Mouse (Mus musculus) forebrain, embryonic 13.5 days (tissue): ENCODE data around the gene Ankrd42. TPM values are rescaled to one million over a fixed set of nuclear protein-coding genes. Genes with fewer than 3 reads are reported as not detected.

Experiments used
- ATAC-seq: fragments of 200-750 bp; cut with Nextera tagmentation; 2 replicates; pipeline ENCODE4 v1.8.0; 2017
- H3K27ac ChIP-seq: fragments of 300-500 bp; sonication (generic); 2 replicates; pipeline ENCODE4 v1.5.1; 2015; ENCODE audit warnings: inconsistent platforms, mild to moderate bottlenecking, moderate library complexity
- H3K27me3 ChIP-seq: fragments of 300-500 bp; sonication (generic); 2 replicates; pipeline ENCODE4 v1.6.1; 2015; ENCODE audit warnings: mild to moderate bottlenecking, inconsistent platforms
- H3K36me3 ChIP-seq: fragments of 300-500 bp; sonication (generic); 2 replicates; pipeline ENCODE4 v1.6.1; 2015; ENCODE audit warnings: mild to moderate bottlenecking, inconsistent platforms; ENCODE audit not compliant: poor library complexity, severe bottlenecking
- H3K4me1 ChIP-seq: fragments of 300-500 bp; sonication (generic); 2 replicates; pipeline ENCODE4 v1.6.1; 2015; ENCODE audit warnings: inconsistent platforms
- H3K4me2 ChIP-seq: fragments of 300-500 bp; sonication (generic); 2 replicates; pipeline ENCODE4 v1.6.1; 2015; ENCODE audit warnings: inconsistent platforms, mild to moderate bottlenecking, moderate library complexity
- H3K4me3 ChIP-seq: fragments of 300-500 bp; sonication (generic); 2 replicates; pipeline ENCODE4 v1.5.1; 2015; ENCODE audit warnings: mild to moderate bottlenecking, inconsistent platforms
- H3K9ac ChIP-seq: fragments of 300-500 bp; sonication (generic); 2 replicates; pipeline ENCODE4 v1.6.1; 2015; ENCODE audit warnings: mild to moderate bottlenecking, inconsistent platforms
- H3K9me3 ChIP-seq: fragments of 300-500 bp; sonication (generic); replicated peaks from 2 replicates; pipeline ENCODE4 v1.6.1; 2016; ENCODE audit warnings: inconsistent platforms
- WGBS: fragments of 180-500 bp; shearing (Covaris S2); methylation state at CpG from one replicate; pipeline ENCODE4 v1.1.7; 2015; 5-methylcytosine and 5-hydroxymethylcytosine counted together
- polyA plus RNA-seq: library from polyadenylated mRNA; unstranded; fragments of >200 nt; fragmentation: Nextera tagmentation; extraction: Ambion mirVana; gene quantifications from 2 replicates; pipeline ENCODE4 v1.2.1, GENCODE M21; 2015

Ankrd42 gene
- polyA plus RNA-seq: 10.9 and 15.6 TPM in 2 replicates

DNA sequence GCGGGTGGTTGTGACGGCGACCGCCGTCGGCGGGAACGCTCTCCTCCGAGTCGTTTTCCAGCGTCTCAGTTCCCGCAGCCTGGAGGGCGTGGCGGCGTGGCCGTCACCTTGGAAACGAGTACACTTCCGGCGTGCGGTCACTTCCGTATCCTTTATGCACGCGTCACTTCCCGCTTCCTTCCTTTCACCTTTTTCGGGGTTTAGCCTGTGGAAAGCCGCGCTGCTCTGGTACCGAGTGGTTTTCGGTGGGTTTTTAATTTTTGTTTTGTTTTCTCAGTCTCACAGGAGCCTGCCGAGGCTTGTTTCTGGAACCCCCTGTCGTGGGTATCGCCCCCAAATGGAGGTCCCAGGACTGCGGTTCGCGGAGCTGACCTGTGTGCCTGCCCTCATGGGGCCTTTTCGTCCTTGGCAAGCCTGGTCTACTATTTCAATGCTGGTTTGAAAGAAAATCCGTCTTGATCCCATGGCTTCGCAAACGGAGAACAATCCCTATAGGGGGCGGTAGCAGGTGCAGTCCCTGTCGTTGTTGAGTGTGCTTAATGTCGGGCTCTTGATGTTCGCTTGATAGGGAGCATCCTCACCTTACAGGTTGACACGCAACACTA is at the start of gene Ankrd42:
TSS of gene Ankrd42 (minus strand) at position 122 of the 605 bp plus-strand sequence.
- ATAC-seq: peak; percentile 99
- WGBS: under 1% methylated on average over 44 of the region's 44 CpGs

DNA sequence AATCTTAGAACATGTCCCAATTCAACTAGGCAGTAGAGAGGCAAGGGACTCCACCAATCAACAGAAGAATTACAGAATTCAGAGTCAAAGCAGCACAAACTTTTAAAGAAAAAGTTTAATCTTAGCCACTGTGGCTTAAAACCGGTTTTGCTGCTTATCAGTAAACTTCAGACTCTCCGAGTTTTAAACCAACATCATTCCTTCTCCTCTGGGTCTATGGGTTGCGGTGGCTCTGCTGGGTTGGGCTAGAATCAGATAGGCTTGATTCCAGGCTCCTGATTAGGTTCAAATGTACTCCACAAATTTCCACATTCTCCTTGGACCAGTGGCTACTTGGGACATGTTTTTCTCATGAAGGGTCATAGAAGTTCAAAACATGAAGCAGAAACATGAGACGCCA is 40.4 kb upstream of the Ankrd42 start:
- ATAC-seq: no peak
- Histone ChIP-seq H3K4me3 (no peak overlapping the region), H3K4me1 (no peaks in the 10 kb centered on the region), H3K9me3 (no peaks in the 10 kb centered on the region), H3K27me3 (no peaks in the 10 kb centered on the region), H3K9ac (no peak overlapping the region), H3K36me3 (no peaks in the 10 kb centered on the region), H3K4me2 (no peak overlapping the region), H3K27ac (no peak overlapping the region)
- WGBS: 82% methylated on average over 4 of the region's 4 CpGs

More for the DNA sequence above, at the start of gene Ankrd42:
- peaks cover 25% of the 10 kb centered on the region for H3K4me1 ChIP-seq
- H3K36me3 ChIP-seq: peaks cover 12% of the 10 kb centered on the region; the same call in 1 of the 2 replicates
- 0 out of 2 replicates have a peak, but pooled peaks cover 3% of the 10 kb centered on the region for H3K27me3 ChIP-seq
- peak within 1 kb of the TSS; percentile 97 for H3K4me2 ChIP-seq
- peak within 1 kb of the TSS; percentile 91 for H3K4me3 ChIP-seq
- H3K27ac ChIP-seq: peak within 1 kb of the TSS; percentile 79
- peak within 1 kb of the TSS; percentile 85 for H3K9ac ChIP-seq
- no peaks in the 10 kb centered on the region for H3K9me3 ChIP-seq

DNA sequence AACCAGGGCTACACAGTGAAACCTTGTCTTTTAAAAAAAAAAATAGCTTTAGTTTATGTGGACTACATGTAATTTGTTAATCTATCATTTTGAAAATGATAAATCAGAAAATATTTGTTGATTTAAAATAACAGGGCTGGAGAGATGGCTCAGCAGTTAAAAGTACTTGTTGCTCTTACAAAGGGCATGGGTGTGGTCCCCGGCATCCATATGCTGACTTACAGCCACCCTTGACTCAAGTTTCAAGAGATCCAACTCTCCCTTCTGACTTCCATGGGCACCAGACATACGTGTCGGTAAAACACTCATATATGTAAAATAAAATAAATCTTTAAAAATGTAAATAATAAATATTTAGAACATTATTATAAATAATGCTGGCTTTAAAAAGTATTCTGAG is 38.2 kb upstream of the Ankrd42 start:
- no peak overlapping the region for H3K4me2 ChIP-seq
- H3K27me3 ChIP-seq: no peaks in the 10 kb centered on the region
- H3K4me3 ChIP-seq: no peak overlapping the region
- H3K36me3 ChIP-seq: no peaks in the 10 kb centered on the region
- H3K9ac ChIP-seq: no peak overlapping the region
- H3K4me1 ChIP-seq: no peaks in the 10 kb centered on the region
- WGBS: 93% methylated on average over 3 of the region's 3 CpGs
- H3K9me3 ChIP-seq: no peaks in the 10 kb centered on the region
- no peak for ATAC-seq
- H3K27ac ChIP-seq: no peak overlapping the region

DNA sequence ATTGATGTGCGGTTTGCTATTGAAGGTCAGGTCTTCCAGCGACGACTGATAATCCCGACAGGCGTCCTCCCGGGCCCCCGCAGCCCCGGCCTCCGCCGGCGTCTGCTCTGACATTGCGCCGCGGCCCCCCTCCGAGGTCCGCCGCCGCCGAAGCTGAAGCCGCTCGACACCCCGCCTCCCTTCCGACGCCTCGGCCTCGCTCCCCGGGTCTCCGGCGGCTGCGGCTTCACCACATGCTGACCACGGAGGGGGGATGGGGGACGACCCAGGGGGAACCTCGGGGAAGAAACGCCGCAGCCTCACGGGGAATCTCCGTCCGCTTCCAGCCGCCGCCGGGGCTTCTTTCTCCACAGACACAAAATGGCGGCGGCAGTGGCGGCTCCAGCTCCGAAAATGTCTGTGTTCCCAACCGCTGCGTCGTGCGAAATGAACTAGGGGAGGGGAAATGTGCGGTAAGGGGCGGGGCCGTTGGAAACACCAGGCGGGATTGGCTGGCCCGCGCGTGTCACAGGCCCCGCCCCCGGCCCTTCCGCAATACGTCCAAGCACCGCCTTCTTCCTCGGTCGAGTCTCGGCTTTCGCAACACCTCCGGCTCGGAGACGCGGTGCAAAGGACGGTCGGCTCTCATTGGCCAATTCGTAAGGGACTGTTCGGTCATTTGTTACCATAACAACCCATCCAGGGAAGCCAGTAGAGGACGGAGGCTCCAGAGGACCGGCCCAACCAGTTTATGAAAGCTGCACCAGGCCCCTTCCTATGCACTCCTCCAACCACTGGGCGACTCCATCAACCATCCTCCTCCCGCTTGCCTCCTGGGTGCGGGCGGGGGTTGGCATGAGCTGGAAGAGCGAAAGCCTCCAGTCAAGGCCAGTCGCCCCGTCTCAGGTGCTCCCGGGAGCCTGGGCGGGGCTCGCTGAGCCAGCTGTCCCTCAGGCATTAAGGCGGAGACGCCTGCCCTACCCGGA is 32.8 kb upstream of the Ankrd42 start, which contains the start of gene Pcf11:
TSS of gene Pcf11 (minus strand) at position 428 of the 965 bp plus-strand sequence.
- WGBS: under 1% methylated on average over 87 of the region's 88 CpGs
- H3K9ac ChIP-seq: peak within 1 kb of the TSS; percentile 97
- H3K27me3 ChIP-seq: no peaks in the 10 kb centered on the region
- no peaks in the 10 kb centered on the region for H3K9me3 ChIP-seq
- H3K27ac ChIP-seq: peak within 1 kb of the TSS; percentile 97
- peak; percentile 98 for ATAC-seq
- peak within 1 kb of the TSS; percentile 99 for H3K4me3 ChIP-seq
- H3K4me1 ChIP-seq: peaks cover 20% of the 10 kb centered on the region
- peaks cover 7% of the 10 kb centered on the region; the same call in 1 of the 2 replicates for H3K36me3 ChIP-seq
- peak within 1 kb of the TSS; percentile 80 for H3K4me2 ChIP-seq

DNA sequence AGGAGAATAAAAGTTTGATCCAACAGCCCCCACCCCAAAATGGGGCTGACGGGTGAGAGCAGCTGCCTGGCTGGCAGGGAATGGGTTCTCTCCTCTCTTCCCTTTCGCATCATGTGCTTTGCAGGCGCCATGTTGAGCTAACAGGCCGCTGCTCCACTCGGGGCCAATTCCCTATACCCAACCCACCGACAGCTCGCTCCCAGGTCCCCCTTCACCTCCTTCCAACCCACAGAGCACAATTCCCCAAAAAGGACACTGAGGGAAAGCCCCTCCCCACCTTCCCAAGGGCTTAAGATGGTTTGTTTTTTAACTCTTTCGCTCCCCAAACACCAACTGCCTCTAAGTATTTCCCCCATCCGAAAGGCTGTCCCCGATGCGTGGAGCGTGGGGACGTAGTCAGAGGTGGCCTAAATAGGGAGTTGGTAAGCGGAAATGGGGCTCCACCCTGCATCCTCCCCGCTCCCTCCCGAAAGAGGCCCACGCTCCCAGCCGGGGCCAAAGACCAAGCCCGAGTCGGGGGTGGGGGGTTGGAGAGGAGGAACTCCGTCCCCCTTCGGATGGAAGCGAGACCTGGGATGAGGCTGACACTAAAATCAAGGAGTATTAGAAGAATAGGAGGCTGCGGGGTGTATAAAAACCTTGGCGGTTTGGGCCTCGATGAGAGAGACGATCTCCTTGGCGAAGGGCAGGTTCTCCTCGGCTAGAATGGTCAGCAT is 32.0 kb upstream of the Ankrd42 start:
- H3K27ac ChIP-seq: peak overlapping the region; percentile 97
- H3K4me2 ChIP-seq: peak overlapping the region; percentile 80
- 0% methylated on average over 29 of the region's 29 CpGs for WGBS
- peaks cover 7% of the 10 kb centered on the region; the same call in 1 of the 2 replicates for H3K36me3 ChIP-seq
- no peaks in the 10 kb centered on the region for H3K27me3 ChIP-seq
- peak overlapping the region; percentile 97 for H3K9ac ChIP-seq
- 0 out of 2 replicates have a peak, but pooled peaks have one; percentile 5 for ATAC-seq
- no peaks in the 10 kb centered on the region for H3K9me3 ChIP-seq
- H3K4me3 ChIP-seq: peak overlapping the region; percentile 99
- H3K4me1 ChIP-seq: peaks cover 20% of the 10 kb centered on the region

DNA sequence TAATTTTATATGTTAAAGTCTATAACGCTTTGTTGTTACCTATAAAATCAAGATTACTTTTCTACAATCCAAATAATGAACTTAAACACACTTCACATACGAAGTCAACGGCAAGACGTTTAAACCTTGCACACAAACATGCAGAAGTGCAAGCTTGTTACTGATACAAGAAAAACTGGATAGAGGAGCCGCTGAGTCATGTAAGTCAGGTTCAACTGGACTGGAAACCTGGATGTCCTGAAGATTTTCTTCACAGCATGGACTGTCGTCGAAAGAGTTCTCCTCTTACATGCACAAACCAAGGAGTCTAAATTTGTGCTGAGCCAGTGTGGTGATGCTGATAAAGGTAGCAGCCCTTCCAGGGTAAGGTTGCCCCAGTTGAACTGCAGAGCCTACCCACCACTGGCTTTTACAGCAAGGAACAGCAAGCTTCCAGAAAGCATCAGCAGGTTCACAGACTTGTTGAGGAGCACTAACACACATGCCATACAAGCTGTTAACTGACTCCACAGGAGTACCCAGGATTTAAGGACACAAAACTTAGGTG is 29.4 kb upstream of the Ankrd42 start:
- peaks cover 19% of the 10 kb centered on the region for H3K36me3 ChIP-seq
- H3K27ac ChIP-seq: no peak overlapping the region
- no peaks in the 10 kb centered on the region for H3K27me3 ChIP-seq
- H3K4me2 ChIP-seq: peak overlapping the region; percentile 80
- H3K4me3 ChIP-seq: peak overlapping the region; percentile 99
- H3K4me1 ChIP-seq: peaks cover 20% of the 10 kb centered on the region
- 84% methylated on average over 7 of the region's 7 CpGs for WGBS
- H3K9me3 ChIP-seq: no peaks in the 10 kb centered on the region
- 0 out of 2 replicates have a peak overlapping the region, but pooled peaks have one; percentile 34 for H3K9ac ChIP-seq
- ATAC-seq: no peak

DNA sequence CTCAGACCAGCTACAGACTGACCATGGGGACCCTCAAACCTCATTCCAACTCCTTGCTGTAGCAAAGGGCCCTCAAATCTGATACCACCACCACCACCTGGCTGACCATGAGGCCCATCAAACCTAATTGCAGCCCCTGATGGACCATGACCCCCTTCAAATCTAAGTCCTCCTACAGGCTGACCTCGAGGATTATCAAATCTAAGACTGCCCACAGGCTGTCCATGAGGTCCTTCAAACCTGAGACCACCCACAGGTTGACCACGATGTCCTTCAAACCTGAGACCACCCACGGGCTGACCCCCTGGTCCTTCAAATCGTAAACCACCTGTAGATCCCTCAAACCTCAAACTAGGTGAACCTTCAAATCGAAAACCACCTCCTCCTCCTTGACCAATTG is 21.1 kb upstream of the Ankrd42 start:
- no peak for ATAC-seq
- Histone ChIP-seq H3K36me3 (peaks cover 70% of the 10 kb centered on the region), H3K4me1 (peaks cover 7% of the 10 kb centered on the region; the same call in 1 of the 2 replicates), H3K27ac (no peak overlapping the region), H3K27me3 (no peaks in the 10 kb centered on the region), H3K9me3 (peaks cover 3% of the 10 kb centered on the region; the same call in 1 of the 2 replicates), H3K9ac (no peak overlapping the region), H3K4me2 (no peak overlapping the region), H3K4me3 (no peak overlapping the region)
- WGBS: 97% methylated on average over 5 of the region's 5 CpGs

DNA sequence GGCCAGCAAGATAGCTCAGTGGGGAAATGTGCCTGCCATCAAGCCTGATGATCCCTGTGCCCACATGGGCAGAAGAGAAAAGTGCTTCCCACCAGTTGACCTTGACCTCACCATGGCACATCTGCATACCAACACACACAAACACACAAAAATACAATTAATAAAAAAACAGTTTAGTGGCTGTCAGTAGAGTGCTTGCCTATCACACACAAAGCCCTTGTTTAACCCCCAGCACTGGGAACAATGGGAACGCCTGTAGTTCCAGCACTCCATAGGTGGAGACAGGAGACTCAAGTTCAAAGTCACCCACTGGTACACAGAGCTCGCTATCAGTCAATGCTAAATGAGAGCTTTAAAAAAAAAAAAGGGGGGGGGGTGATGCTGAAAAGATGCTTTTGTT is 19.4 kb upstream of the Ankrd42 start:
- Histone ChIP-seq H3K27ac (no peak overlapping the region), H3K9me3 (peaks cover 3% of the 10 kb centered on the region; the same call in 1 of the 2 replicates), H3K4me2 (no peak overlapping the region), H3K4me3 (no peak overlapping the region), H3K4me1 (peaks cover 7% of the 10 kb centered on the region; the same call in 1 of the 2 replicates), H3K27me3 (no peaks in the 10 kb centered on the region), H3K36me3 (peaks cover 60% of the 10 kb centered on the region), H3K9ac (no peak overlapping the region)
- ATAC-seq: no peak
- WGBS: 80% methylated on average over 2 of the region's 2 CpGs

DNA sequence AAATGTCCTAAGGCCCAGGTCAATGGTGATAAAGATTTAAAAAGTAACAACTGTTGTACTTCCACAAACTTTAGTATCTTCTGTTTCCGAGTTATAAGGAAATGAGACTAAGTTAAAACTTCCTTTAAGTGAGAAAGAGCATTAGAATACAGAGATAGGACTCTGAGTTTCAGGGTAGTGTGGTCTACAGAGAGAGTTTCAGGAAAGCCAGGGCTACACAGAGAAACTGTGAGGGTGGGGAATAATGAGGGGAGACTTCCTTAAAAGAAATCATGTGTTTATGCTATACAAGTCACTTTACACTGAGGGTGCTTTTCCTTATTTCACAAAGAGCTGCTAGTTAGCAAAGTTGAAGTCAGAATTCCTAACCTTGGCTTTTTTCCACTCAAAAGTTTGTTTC is 16.4 kb upstream of the Ankrd42 start:
- H3K9ac ChIP-seq: no peak overlapping the region
- H3K4me2 ChIP-seq: no peak overlapping the region
- H3K4me3 ChIP-seq: no peak overlapping the region
- no peak for ATAC-seq
- H3K27ac ChIP-seq: no peak overlapping the region
- H3K36me3 ChIP-seq: peaks cover 40% of the 10 kb centered on the region
- peaks cover 7% of the 10 kb centered on the region; the same call in 1 of the 2 replicates for H3K4me1 ChIP-seq
- H3K27me3 ChIP-seq: no peaks in the 10 kb centered on the region
- peaks cover 3% of the 10 kb centered on the region; the same call in 1 of the 2 replicates for H3K9me3 ChIP-seq
- 94% methylated on average over 1 of the region's 1 CpGs for WGBS

DNA sequence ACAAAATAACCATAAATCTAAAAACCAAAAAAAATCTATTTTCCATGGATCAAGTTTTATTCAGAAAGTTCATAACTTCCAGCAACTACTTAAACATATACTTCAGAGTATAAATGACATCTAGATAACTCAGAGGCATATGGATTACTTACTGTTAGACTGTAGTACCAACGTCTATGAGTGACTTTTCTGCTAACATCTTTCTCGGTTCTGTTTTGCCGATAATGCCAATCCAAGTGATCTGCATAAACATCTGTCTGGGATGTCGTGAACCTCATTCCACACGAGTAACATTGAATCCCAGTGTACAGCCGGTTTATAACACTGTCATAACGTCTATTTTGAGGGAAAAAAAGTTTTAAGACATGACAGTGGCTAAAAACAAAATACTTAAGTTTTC is 10.8 kb upstream of the Ankrd42 start:
- no peak for ATAC-seq
- no peaks in the 10 kb centered on the region for H3K27me3 ChIP-seq
- no peak overlapping the region for H3K27ac ChIP-seq
- WGBS: 88% methylated on average over 7 of the region's 7 CpGs
- peaks cover 39% of the 10 kb centered on the region for H3K36me3 ChIP-seq
- no peak overlapping the region for H3K9ac ChIP-seq
- no peak overlapping the region for H3K4me3 ChIP-seq
- H3K4me2 ChIP-seq: no peak overlapping the region
- no peaks in the 10 kb centered on the region for H3K4me1 ChIP-seq
- no peaks in the 10 kb centered on the region for H3K9me3 ChIP-seq

DNA sequence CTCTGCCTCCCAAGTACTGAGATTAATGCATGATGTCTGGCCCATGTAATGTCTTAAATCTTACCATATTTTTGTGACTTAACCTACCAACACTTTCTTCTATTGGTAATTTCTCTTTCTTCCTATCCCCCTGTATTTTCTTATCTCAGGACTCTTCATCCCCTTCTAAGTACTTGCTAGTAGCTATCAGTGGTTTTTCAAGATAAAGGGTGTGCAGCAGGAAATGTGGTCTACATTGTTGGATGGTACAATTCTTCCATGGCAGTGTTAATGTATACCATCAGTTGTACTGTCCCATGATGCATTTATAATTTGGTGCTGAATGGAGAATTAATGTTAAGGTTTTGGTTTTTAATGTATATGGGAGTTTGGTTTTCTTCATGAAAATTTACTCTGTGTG is 5.4 kb upstream of the Ankrd42 start:
- no peak overlapping the region for H3K27ac ChIP-seq
- ATAC-seq: no peak
- no peak overlapping the region for H3K4me3 ChIP-seq
- no peaks in the 10 kb centered on the region for H3K27me3 ChIP-seq
- H3K9ac ChIP-seq: no peak overlapping the region
- H3K9me3 ChIP-seq: no peaks in the 10 kb centered on the region
- H3K4me2 ChIP-seq: no peak overlapping the region
- H3K4me1 ChIP-seq: peaks cover 13% of the 10 kb centered on the region
- peaks cover 43% of the 10 kb centered on the region for H3K36me3 ChIP-seq
